Mouse (Mus musculus) intestine, embryonic 16.5 days (tissue): Measurements from ENCODE around the gene Zmynd8. TPM values are rescaled to one million over a fixed set of nuclear protein-coding genes. Genes with fewer than 3 reads are reported as not detected.

Experiments used
- ATAC-seq: fragments of 200-750 bp; cut with Nextera tagmentation; 2 replicates; pipeline ENCODE4 v1.8.0; 2017; ENCODE audit warnings: moderate TSS enrichment, moderate library complexity
- H3K27ac ChIP-seq: fragments of 300-500 bp; sonication (generic); 2 replicates; pipeline ENCODE4 v1.5.1; 2014; ENCODE audit warnings: mild to moderate bottlenecking, low read length
- H3K27me3 ChIP-seq: fragments of 300-500 bp; sonication (generic); replicated peaks from 2 replicates; pipeline ENCODE4 v1.6.1; 2014; ENCODE audit warnings: low read length, control low read depth, mixed read lengths; ENCODE audit not compliant: control insufficient read depth, insufficient read depth
- H3K36me3 ChIP-seq: fragments of 300-500 bp; sonication (generic); 2 replicates; pipeline ENCODE4 v1.6.1; 2014; ENCODE audit warnings: low read length, control low read depth; ENCODE audit not compliant: control insufficient read depth, insufficient read depth
- H3K4me1 ChIP-seq: fragments of 300-500 bp; sonication (generic); 2 replicates; pipeline ENCODE4 v1.6.1; 2014; ENCODE audit warnings: low read length, control low read depth, mixed read lengths; ENCODE audit not compliant: control insufficient read depth, insufficient read depth
- H3K4me2 ChIP-seq: fragments of 300-500 bp; sonication (generic); 2 replicates; pipeline ENCODE4 v1.6.1; 2014; ENCODE audit warnings: low read depth, low read length, control low read depth
- H3K4me3 ChIP-seq: fragments of 300-500 bp; sonication (generic); 2 replicates; pipeline ENCODE4 v1.5.1; 2014; ENCODE audit warnings: mild to moderate bottlenecking, low read length
- H3K9ac ChIP-seq: fragments of 300-500 bp; sonication (generic); 2 replicates; pipeline ENCODE4 v1.6.1; 2014; ENCODE audit warnings: low read depth, low read length
- H3K9me3 ChIP-seq: fragments of 300-500 bp; sonication (generic); 2 replicates; pipeline ENCODE4 v1.6.1; 2016; ENCODE audit warnings: low read length, control low read depth; ENCODE audit not compliant: control insufficient read depth
- WGBS: fragments of 180-500 bp; shearing (Covaris S2); extraction: QIAGEN DNeasy Blood & Tissue Kit; methylation state at CpG from one replicate; pipeline ENCODE4 v1.1.7; 2014; 5-methylcytosine and 5-hydroxymethylcytosine counted together
- polyA plus RNA-seq: library from polyadenylated mRNA; unstranded; fragments of >200 nt; fragmentation: Nextera tagmentation; extraction: Ambion mirVana; gene quantifications from 2 replicates; pipeline ENCODE4 v1.2.1, GENCODE M21; 2015

The Zmynd8 gene
- polyA plus RNA-seq, 1 experiment from 2014 or later = 61.6 TPM

GRCm38 (mm10) chr2:165850826-165851225 lies 48.0 kb downstream of the Zmynd8 start:
- WGBS = 66% methylated on average over 6 of the region's 6 CpGs
- Histone ChIP-seq H3K4me1 (peaks cover 51% of the 10 kb centered on the region), H3K9me3 (no peaks in the 10 kb centered on the region), H3K27ac (peak overlapping the region; percentile 52), H3K36me3 (peaks cover 5% of the 10 kb centered on the region; the same call in 1 of the 2 replicates), H3K4me3 (no peak overlapping the region), H3K4me2 (no peak overlapping the region), H3K27me3 (no peaks in the 10 kb centered on the region), H3K9ac (no peak overlapping the region)
- no peak for ATAC-seq

- Histone ChIP-seq H3K36me3 (peaks cover 17% of the 10 kb centered on the region), H3K4me1 (peaks cover 35% of the 10 kb centered on the region), H3K27ac (0 out of 2 replicates have a peak overlapping the region, but pooled peaks have one; percentile 10), H3K4me3 (no peak overlapping the region), H3K27me3 (no peaks in the 10 kb centered on the region), H3K4me2 (no peak overlapping the region), H3K9ac (no peak overlapping the region), H3K9me3 (no peaks in the 10 kb centered on the region)
- 45% methylated on average over 5 of the region's 5 CpGs for WGBS
- ATAC-seq = 0 out of 2 replicates have a peak, but pooled peaks have one; percentile 51
Observed at GRCm38 (mm10) chr2:165849129-165849528, 49.7 kb downstream of the Zmynd8 start.

- H3K9ac ChIP-seq = no peak overlapping the region
- 87% methylated on average over 8 of the region's 8 CpGs for WGBS
- no peak overlapping the region for H3K27ac ChIP-seq
- no peak overlapping the region for H3K4me2 ChIP-seq
- H3K4me1 ChIP-seq = peaks cover 17% of the 10 kb centered on the region
- no peak overlapping the region for H3K4me3 ChIP-seq
- H3K27me3 ChIP-seq = no peaks in the 10 kb centered on the region
- no peak for ATAC-seq
- peaks cover 15% of the 10 kb centered on the region for H3K36me3 ChIP-seq
- H3K9me3 ChIP-seq = no peaks in the 10 kb centered on the region
Observed at GRCm38 (mm10) chr2:165846787-165847186, 52.0 kb downstream of the Zmynd8 start.

DNA sequence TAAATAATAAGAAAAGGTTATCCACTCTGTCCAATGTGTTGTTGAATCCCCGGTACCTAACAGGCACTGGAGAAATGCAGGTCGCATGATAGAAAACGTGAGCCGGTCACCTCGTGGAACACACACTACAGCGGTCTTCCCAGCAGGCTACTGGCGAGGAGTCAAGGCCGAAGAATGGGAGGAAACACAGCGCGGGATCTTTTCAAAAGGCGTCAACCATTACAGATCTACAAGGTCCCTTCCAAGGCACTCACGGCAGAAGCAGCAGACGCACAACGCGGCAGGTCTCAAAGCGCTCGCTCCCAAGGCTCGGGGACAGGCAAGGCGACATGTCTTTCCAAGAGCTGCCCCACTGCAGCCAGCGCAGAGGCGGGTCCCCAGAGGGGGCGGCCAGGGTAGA lies 53.3 kb downstream of the Zmynd8 start:
- no peak overlapping the region for H3K4me2 ChIP-seq
- no peak overlapping the region for H3K9ac ChIP-seq
- no peak for ATAC-seq
- peaks cover 8% of the 10 kb centered on the region for H3K4me1 ChIP-seq
- no peaks in the 10 kb centered on the region for H3K27me3 ChIP-seq
- no peaks in the 10 kb centered on the region for H3K9me3 ChIP-seq
- 90% methylated on average over 22 of the region's 22 CpGs for WGBS
- H3K36me3 ChIP-seq = peaks cover 15% of the 10 kb centered on the region
- no peak overlapping the region for H3K4me3 ChIP-seq
- H3K27ac ChIP-seq = no peak overlapping the region

DNA sequence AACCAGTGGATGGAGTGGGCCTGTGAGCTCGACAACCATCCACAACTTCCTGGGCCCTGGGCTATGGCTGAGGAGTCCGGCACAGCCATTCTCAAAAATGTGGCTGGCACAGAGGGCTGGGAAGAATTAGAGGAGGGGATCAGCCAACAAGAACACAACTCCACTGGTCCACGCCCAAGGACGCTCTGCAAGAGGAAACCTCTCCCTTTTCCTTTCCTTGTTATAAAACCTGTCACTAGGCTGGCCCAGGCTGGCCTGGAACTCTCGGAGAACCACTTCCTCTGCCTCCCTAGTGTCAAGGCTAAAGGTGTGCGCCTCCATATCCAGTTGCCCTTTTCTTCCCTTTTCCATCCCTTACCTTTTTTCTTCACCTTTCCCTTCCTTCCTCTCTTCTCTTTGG lies 55.5 kb downstream of the Zmynd8 start:
- Histone ChIP-seq H3K4me1 (no peaks in the 10 kb centered on the region), H3K9me3 (no peaks in the 10 kb centered on the region), H3K27me3 (no peaks in the 10 kb centered on the region), H3K27ac (no peak overlapping the region), H3K4me2 (no peak overlapping the region), H3K4me3 (no peak overlapping the region), H3K36me3 (peaks cover 24% of the 10 kb centered on the region), H3K9ac (no peak overlapping the region)
- ATAC-seq = no peak
- 93% methylated on average over 6 of the region's 6 CpGs for WGBS

GRCm38 (mm10) chr2:165842241-165842640 lies 56.6 kb downstream of the Zmynd8 start:
- H3K4me2 ChIP-seq = no peak overlapping the region
- WGBS = 96% methylated on average over 10 of the region's 10 CpGs
- no peaks in the 10 kb centered on the region for H3K9me3 ChIP-seq
- no peak overlapping the region for H3K27ac ChIP-seq
- no peaks in the 10 kb centered on the region for H3K4me1 ChIP-seq
- peaks cover 30% of the 10 kb centered on the region for H3K36me3 ChIP-seq
- no peak for ATAC-seq
- H3K9ac ChIP-seq = no peak overlapping the region
- H3K27me3 ChIP-seq = no peaks in the 10 kb centered on the region
- H3K4me3 ChIP-seq = no peak overlapping the region

GRCm38 (mm10) chr2:165841805-165842204 lies 57.0 kb downstream of the Zmynd8 start:
- Histone ChIP-seq H3K9me3 (no peaks in the 10 kb centered on the region), H3K27me3 (no peaks in the 10 kb centered on the region), H3K4me2 (no peak overlapping the region), H3K36me3 (peaks cover 33% of the 10 kb centered on the region), H3K9ac (no peak overlapping the region), H3K4me3 (no peak overlapping the region), H3K27ac (no peak overlapping the region), H3K4me1 (no peaks in the 10 kb centered on the region)
- ATAC-seq = no peak
- WGBS = 80% methylated on average over 6 of the region's 6 CpGs

DNA sequence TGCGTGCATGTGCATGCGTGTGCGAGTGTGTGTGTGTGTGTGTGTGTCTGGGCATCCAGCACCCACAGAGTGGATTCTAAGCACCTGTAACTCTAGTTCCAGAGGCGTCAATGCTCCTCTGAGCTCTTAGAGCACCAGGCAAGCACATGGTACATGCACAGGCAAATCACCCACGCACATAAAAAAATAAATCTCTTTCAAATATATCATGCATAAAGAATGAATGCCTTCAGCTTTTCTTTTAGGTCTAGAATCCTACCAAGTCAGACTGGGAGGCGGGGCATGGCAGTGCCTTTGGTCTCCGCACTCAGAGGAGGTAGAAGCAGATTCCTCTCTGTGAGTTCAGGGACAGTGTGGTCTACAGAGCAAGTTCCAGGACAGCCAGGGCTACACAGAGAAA lies 58.0 kb downstream of the Zmynd8 start:
- Histone ChIP-seq H3K4me3 (no peak overlapping the region), H3K27ac (no peak overlapping the region), H3K36me3 (peaks cover 38% of the 10 kb centered on the region), H3K27me3 (no peaks in the 10 kb centered on the region), H3K4me2 (no peak overlapping the region), H3K9me3 (no peaks in the 10 kb centered on the region), H3K9ac (no peak overlapping the region), H3K4me1 (no peaks in the 10 kb centered on the region)
- no peak for ATAC-seq
- WGBS = 89% methylated on average over 7 of the region's 7 CpGs

GRCm38 (mm10) chr2:165839317-165839652 lies 59.5 kb downstream of the Zmynd8 start:
- H3K36me3 ChIP-seq = peaks cover 34% of the 10 kb centered on the region

DNA sequence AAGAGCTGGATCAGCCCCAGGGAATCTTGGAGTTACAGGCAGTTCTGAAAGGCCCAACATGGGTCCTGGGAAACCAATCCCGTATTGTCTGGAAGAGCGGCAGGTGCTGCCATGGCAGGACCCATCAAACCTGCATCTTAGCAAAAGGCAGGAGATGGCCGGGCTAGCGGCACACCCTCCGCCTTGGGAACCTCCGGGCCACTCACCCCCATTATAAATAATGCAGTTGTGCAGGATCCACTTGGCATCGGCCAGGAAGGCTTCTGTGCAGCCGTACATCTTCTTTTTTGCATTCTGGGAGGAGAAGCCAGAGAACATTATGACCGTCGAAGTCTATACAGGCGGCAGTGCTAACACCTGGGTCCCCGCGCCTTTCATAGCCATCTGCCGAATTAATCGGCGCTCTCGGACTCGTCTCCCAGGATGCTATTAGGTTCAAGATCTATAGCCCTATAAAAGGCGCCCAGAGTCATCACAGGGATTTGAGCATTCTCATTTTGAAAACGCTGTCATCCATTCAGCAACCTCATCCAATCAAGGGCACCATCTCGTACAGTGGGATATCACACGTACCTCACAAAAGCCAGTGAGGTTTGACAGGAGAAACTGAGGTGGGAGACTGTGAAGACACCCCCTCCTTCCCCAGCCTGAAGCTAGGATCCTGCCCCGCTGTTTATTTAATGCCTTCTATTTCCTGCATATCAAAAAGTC lies 60.1 kb downstream of the Zmynd8 start:
- Histone ChIP-seq H3K4me2 (no peak overlapping the region), H3K27ac (no peak overlapping the region), H3K4me1 (no peaks in the 10 kb centered on the region), H3K4me3 (no peak overlapping the region), H3K9me3 (no peaks in the 10 kb centered on the region), H3K9ac (no peak overlapping the region), H3K36me3 (peaks cover 37% of the 10 kb centered on the region), H3K27me3 (no peaks in the 10 kb centered on the region)
- ATAC-seq = no peak
- WGBS = 83% methylated on average over 23 of the region's 23 CpGs

More at GRCm38 (mm10) chr2:165839317-165839652, 59.5 kb downstream of the Zmynd8 start:
- no peak for ATAC-seq
- Histone ChIP-seq H3K9ac (no peak overlapping the region), H3K4me1 (no peaks in the 10 kb centered on the region), H3K4me3 (no peak overlapping the region), H3K4me2 (no peak overlapping the region), H3K9me3 (no peaks in the 10 kb centered on the region), H3K27me3 (no peaks in the 10 kb centered on the region), H3K27ac (no peak overlapping the region)
- 50% methylated on average over 2 of the region's 2 CpGs for WGBS
